Mouse (Mus musculus) thymus, adult 18-20 months (tissue): ENCODE measurements around the gene Minpp1.

Source experiments
- DNase-seq, 2 experiments: peaks; one replicate each; pipeline ENCODE4 v3.0.0; 2022; ENCODE audit warnings: mixed read lengths in 2 of 2

The Minpp1 gene

GRCm38 (mm10) chr19:32529252-32529942 lies 43.8 kb downstream of the Minpp1 start:
- no peak for DNase-seq

- DNase-seq: no peak
Observed at GRCm38 (mm10) chr19:32530296-32530695, 44.7 kb downstream of the Minpp1 start.

GRCm38 (mm10) chr19:32532331-32532730 lies 46.8 kb downstream of the Minpp1 start:
- DNase-seq: no peak

DNA sequence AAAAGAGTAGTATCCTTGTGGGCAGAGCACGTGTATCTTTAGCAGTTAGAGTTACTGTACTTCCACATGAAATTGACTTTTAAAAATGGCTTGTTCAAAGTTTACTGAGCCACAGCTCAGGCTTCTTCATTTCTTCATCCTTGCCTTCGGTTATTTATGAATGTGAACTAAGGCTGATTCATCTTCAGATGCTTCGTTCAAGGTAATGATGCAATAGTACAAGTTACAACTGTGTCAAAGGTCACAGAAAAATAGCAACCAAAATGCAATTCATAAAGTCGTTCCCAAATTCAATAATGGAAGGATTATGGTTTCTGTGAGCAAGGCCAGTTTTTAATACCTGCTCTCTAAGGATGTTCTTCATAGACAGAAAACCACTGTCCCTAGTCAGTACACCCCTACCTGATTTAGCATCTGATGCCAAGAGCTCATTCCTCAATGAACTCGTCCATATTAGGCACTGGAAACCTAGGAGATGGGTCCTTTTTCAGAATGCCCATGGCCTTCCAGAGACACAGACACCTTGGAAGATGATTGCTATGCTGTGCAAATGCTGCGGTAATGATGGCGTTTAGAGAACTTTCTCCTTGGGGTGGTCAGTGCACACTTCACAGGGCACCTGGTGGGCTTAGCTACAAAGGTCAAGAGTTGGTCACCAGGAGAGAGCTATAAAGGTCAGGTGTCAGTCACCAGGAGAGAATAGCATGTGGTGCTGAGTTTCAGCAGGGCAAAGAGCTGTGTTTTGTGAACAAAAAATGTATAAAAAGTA lies 47.4 kb downstream of the Minpp1 start:
- no peak for DNase-seq

DNA sequence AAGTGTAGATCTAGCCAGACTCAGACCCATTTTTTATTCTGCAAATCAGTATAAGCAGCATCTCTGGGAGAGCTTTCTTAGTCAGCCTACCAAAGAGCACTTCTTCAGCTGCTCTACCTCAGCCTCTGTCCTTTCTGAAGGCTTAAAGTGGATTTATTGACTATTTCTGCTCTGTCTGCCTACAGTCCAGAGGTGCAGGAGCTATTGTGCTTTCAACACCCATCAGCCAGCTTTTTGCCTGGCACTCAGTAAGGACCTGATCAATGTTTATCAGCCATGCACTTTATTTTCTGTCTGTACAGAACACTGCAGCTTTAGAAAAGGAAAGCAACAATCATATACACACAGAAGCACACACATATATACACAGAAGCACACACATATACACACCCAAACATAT lies 49.3 kb downstream of the Minpp1 start:
- no peak for DNase-seq

DNA sequence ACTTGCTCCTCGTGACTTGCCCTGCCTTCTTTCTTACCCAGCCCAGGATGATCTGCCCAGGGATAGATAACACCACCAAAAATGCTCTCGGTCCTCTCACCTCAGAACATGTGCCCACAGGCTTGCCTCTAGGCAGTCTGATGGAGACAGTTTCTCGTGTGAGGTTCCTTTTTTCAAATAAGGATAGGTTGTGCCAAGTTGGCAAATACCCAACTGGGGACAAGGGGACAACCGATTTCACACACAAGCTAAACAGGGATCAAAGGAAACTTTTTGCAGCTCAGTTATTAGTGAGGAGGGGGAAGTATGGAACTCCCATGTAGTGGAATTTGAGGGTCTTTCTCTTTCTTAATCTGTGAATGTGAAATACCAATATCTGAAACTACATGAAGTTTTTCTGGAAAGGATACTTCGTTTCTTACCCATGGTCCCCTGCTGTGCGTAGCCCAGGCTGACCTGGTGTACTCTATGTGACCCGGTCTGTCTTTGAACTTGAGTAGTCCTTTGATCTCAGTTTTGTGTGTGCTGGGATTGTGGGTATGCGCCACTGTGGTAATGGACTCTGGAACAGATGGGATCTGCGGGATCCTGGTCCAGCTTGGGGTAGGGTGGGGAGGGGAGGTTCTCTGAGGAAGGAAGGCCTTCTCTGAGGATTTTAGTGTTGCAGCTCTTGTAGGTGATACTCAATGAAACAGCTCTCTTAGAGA lies 57.4 kb downstream of the Minpp1 start:
- DNase-seq: no peak

DNA sequence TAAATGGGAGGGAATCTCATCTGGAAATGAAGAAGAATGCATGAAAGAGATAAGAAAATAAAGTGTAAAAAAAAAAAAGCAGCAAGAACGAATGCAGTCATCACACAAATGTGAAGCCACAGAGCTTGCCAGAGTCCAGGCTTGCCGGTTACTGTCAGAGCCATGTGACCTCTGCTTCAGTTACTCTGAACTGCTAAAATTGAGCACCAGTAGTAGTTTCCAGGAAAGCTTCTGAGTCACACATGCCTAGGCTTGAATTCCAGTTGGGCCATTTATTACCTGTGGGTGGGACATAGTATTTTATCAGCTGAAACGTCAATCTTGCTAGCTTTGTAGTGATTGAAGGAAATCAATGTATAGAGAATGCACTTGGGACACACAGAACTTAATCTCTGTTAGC lies 61.8 kb downstream of the Minpp1 start:
- DNase-seq: no peak

GRCm38 (mm10) chr19:32548202-32548601 lies 62.6 kb downstream of the Minpp1 start:
- no peak for DNase-seq

DNA sequence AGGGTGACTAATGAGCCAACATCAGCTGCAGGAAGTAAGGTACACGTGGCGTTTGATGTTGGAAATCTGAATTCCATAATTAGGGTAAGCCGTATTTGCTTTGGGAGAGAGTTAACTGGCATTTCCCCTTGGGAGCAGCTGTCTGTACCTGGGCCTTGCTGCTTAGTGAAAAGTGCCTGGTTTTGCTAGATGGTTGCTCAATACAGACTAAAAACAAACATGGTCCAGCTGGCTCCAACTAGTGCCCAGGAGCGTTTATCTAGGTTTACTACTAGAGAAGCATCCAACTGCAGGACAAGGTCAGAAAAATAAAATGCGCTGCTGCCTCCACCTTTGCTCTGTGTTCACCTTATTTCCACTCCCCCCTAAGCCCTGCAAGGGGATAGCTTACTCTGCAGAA lies 64.9 kb downstream of the Minpp1 start:
- DNase-seq: no peak

- no peak for DNase-seq
Observed at GRCm38 (mm10) chr19:32551442-32551841, 65.9 kb downstream of the Minpp1 start.

DNA sequence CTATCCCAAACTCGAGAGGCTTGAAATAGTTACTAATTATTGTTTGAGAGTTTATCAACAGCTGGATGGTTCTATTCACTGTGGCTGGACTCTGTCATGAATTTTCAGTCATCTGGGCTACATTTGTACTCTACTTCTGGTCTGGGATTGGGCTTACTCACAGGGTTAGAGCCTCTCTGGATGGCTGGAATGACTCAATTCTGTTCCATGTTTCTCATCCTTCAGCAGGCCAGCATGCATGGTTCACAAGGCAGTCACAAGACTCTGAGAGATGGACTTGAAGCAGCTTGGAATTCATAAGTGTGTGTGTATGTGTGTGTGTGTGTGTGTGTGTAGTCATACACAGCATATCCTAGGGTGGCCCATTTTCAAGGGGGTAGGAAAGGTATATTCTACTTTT lies 66.5 kb downstream of the Minpp1 start:
- no peak for DNase-seq

DNA sequence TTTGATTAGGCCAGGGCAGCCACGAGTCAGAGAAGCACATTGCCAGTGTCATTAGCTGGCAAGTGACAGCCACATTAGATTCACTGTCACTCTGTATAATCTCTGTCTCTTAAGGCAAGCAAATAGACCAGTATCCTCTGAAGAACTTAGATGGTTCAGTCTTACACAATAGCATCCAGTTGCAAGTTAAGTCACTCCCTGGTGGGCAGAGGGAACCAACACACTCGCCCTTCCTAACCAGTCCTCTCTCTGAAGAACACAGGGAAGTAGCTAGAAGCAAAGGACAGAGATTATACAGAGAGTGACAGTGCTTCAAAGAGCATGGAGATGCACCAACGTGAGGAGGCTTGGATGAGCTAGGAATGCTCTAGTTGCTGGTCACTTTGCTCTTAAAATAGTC lies 67.7 kb downstream of the Minpp1 start:
- DNase-seq: no peak

DNA sequence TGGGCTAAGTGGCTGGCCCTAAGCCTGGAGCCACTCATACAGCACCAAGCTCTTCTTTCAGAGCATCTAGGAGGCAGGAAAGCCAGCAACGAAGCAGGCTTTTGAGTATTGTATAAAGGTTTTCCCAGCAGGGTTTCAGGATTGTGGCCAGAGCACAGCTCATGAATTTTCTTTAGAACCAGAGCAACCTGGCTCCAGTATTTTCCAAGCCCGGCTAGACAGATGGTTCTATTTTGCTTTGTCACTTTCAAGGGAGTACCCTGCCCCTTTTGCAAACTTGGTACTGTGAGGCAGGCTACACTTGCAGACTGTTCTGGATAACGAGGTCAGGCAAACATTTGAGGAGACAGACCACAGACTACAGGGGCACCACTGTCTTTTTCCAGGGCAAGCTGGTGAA lies 69.7 kb downstream of the Minpp1 start:
- no peak for DNase-seq
